Mouse (Mus musculus): ENCODE measurements at regions not wholly inside any gene's neighbourhood (a gene's known extent, or its start where the extent isn't known, plus 50 kb on each side); places are given as distances from the start of the nearest gene placed in this dataset.
A peak's percentile ranks its signal among the peaks of the same experiment; 100 is the strongest.
"Not testable (repeated sequence)": the region's sequence is repeated elsewhere in the genome, so short reads cannot be mapped to it uniquely, and the experiment has no call there.

DNA sequence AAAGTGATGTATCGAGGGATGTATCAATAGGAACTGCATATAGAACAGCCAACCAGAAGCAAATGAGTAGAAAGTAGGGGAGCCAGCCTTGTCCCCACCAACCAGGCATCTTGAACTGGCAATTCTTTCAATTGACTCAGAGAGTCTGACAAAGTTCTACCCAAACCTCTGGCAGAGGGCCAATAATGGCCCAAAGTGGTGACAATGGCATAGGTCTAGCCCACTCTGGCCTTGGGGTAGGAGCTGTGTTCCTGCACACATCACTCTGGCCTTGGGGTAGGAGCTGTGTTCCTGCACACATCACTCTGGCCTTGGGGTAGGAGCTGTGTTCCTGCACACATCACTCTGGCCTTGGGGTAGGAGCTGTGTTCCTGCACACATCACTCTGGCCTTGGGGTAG is 373.5 kb downstream of the Tcerg1l start:
- not testable (repeated sequence) for DNase-seq

- DNase-seq, result no peak
Measured at GRCm38 (mm10) chr7:138051696-138052095, 345.8 kb downstream of the Tcerg1l start.

DNA sequence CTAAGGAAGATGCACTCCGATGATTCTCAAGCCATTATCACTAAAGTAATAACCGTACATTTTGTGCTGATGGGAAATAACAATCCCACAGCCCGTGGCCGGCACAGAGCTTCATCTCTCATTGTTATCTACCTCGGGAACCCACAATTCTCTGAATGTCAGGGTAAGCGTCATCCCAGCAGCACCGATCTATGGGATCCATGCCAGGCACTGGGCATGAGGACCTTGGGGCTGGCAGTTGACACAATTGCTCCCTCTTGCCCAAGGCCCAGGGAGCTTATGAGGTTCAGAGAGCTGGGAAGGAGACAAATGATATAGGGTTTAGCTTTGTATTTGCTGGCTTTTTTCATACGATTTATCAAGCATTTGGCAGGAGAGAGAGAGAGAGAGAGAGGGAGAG is 342.8 kb downstream of the Tcerg1l start:
- no peak for DNase-seq

GRCm38 (mm10) chr7:138061116-138061515 is 336.4 kb downstream of the Tcerg1l start:
- DNase-seq, result no peak

DNA sequence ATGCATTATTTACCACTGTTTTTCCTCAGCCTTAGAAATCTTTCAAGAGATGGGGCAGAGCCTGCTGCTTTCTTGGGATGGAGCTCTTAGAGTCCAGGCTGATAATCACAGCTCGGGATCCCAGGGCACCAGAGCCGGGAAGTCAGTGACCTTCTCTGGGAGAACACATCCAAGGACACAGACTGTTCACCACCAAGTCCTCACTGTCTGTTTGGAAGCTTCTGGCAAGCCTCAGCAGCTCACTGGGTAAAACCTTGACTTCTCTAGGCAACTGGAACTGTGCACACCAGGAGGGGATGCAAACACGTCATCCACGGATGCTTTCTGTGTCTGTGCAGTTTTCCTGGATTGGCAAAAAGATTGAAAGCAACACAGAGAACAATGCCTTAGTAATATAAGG is 330.6 kb downstream of the Tcerg1l start:
- DNase-seq, result no peak

GRCm38 (mm10) chr7:138075231-138075630 is 322.3 kb downstream of the Tcerg1l start:
- DNase-seq, result no peak

GRCm38 (mm10) chr7:138083980-138084379 is 313.6 kb downstream of the Tcerg1l start:
- DNase-seq, result peak; percentile 74

DNA sequence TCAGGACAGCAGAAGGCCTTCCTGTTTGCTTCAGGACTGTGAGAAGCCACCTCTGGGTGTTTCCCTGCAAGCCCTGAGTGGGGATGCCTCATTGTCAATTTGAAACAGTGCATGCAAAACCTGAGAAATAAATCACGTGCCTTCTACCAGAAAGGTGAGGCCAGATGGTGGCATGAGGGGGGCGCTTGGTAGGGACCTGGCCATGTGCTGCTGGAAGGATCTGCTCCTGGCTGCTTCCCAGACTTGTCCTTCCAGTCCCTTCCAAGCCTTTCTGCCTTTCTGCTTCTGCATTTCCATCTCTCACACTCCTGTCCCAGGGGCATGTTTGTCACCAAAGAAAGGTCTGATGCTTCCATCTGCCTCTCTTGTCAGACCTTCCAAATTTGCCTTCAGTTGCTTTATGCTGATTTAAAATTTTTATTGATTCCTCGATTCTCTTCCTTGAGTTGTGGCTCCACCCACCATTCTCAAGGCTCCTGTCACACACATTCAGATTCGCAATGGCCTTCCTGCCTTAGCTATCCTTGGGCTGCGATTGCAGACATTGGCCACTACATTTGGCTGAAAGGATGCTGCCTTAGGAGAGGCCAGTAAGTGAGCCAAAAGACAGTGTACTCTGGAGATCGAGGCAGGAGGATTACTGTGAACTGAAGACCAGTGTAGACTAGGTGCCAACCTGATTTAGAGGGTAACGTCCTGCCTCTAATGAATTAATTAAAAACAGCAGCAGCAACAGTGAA is 289.9 kb downstream of the Tcerg1l start:
- no peak for DNase-seq

DNA sequence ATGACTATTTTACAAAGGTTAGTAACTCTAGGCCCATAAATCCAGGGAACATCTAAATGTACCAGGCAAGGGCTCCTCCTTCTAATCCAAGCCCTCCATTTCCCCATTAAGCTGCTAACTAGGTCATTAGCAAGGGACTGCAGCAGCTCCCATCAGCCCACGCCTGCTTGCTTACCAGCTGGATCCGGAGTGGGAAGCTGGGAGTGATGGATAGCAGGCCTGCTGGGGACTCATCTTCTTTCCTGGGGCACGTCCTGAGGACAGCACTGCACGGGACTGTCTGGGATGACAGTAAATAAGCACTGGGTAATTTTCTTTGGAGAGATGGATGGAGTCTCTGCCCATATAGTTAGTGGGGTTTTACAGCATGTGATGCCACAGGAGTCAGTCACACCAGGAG is 276.0 kb downstream of the Tcerg1l start:
- no peak for DNase-seq

DNA sequence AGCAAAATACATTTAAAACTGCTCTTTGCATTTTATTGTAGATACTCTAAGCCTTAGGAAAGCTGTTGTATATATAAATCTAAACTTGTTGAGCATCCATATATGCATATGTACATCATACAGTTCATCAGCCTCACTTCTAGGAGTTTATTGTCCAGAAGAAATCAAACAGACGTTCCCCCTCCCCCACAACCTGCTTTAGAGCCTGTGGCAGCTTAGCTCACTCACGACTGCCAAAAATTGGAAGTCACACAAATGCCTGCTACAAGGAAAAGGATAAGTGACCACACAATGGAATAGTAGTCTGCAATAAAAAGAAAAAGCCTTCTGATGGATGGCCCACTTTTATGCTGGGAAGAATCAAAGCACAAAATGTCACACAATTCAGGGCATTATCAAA is 267.8 kb downstream of the Tcerg1l start:
- no peak for DNase-seq

DNA sequence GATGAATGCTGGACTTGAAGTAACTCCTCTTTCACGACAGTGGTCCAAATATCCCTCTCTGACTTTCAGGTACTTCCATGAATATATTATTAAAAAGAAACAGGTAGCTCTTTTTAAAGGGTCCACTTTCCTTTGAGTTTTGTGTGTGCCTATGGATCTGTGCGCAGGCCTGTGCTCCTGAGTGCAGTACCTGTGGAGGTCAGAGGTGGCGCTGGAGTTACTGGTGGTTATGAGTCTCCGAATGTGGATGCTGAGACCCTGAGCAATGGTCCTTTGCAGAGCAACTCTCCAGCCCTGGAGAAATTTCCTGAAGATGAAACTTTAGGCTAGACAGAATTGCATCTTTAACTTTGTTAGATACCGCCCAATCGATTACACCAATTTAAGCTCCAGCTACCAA is 264.1 kb downstream of the Tcerg1l start:
- DNase-seq, result no peak

GRCm38 (mm10) chr7:138137934-138138333 is 259.6 kb downstream of the Tcerg1l start:
- no peak for DNase-seq

DNA sequence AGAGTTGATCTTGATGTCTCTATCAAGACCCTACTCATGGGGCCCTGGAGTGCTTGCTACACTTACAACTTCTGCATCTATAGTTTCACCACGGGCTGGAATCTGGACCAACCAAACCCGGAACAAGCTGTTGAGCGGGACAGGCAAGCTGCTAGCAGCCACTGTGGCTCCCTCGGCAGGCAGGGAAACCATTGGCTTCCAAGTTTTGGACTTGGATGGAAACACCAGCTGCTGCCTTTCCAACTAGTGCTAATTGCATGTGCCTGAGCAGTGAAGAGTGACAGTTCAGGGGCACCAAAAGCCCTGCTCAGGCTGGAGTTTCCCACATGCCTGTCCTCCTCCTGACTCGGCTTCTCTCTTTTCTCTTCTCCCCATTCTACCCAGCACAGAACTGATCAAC is 257.8 kb downstream of the Tcerg1l start:
- DNase-seq, result no peak

- no peak for DNase-seq
Measured at GRCm38 (mm10) chr7:138149496-138149895, 248.0 kb downstream of the Tcerg1l start.

- no peak for DNase-seq
Measured at GRCm38 (mm10) chr7:138153455-138154167, 243.9 kb downstream of the Tcerg1l start.

All from right cerebral cortex, postnatal 4 days (tissue).